Mouse (Mus musculus): ENCODE measurements around the gene Zbtb39.
"Not testable (repeated sequence)": the region's sequence is repeated elsewhere in the genome, so short reads cannot be mapped to it uniquely, and the experiment has no call there.

The Zbtb39 gene

DNA sequence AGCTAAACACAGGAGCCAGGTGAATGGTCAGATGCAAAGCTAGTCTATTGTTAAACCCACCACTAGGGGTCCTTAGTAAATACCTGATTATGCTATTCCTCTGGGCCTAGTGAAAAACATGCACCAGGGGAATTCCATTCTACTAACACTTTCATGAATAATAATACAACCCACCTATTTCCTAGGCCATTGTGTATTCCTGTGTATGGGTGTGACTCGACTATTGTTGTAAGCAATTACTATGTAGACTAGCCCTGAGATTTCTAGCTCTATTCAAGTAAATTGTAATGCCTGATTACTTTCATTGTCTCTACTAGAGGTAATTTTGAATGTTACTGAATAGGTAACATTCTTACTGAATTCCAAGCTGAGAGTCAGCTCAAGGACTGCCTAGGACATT, 46.1 kb downstream of the Zbtb39 start:
- DNase-seq (ENCODE audit: low spot score in 2 of 2), result not testable (repeated sequence)

Data from right cerebral cortex, postnatal 36 days (tissue).